Mouse (Mus musculus) gastrocnemius, postnatal 4 days (tissue): ENCODE measurements around the gene Gcsam. TPM values are rescaled to one million over a fixed set of nuclear protein-coding genes. Genes with fewer than 3 reads are reported as not detected.

ENCODE experiments used
- DNase-seq, 2 experiments: peaks; one replicate each; pipeline ENCODE4 v3.0.0; 2021 to 2022; ENCODE audit warnings: low spot score in 2 of 2, mixed read lengths in 2 of 2
- total RNA-seq, 2 experiments: library from RNA; stranded (reverse); gene quantifications; 2 replicates each; pipeline ENCODE4 v1.2.3; 2021

The Gcsam gene
- total RNA-seq, 2 experiments from 2014 or later = 0.57 to 0.74 TPM

DNA sequence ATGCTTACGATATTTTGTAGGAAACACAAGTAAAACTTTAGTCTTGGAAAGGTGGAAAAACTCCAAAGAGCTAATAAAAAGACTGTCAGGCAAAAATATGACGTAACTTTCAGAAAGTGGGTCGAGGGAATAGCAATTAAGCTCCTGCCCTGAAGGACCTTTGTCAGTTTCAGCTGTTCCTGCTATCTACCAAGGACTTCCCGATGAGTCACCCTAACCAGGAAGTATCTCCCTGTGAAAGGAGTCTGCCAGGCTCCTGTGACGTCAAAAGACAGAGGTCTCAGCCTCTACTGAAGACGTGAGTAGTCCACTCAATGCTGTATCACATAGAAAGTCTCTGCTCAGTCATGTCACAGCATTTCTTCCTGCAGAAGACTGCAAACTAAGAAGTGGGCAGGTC, 34.2 kb downstream of the Gcsam start:
- no peak for DNase-seq

DNA sequence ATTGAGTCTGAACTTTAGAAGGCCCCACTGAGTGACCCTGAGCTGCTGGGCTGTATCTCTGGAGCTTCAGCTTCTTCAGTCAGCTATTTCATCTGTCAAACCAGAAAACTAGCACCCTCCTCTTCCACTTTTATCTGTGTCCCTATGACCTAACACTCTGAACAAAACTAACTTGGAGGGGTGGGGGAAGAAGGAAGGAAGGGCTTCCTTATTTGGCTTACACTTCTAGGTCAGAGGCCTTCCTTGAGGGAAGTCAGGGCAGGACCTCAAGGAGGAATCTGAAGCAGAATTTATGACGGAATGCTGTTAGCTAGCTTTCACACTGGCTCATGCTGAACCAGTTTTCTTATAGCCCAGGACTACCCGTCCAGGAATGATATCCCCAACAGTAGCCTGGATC, 41.3 kb downstream of the Gcsam start:
- DNase-seq = no peak

DNA sequence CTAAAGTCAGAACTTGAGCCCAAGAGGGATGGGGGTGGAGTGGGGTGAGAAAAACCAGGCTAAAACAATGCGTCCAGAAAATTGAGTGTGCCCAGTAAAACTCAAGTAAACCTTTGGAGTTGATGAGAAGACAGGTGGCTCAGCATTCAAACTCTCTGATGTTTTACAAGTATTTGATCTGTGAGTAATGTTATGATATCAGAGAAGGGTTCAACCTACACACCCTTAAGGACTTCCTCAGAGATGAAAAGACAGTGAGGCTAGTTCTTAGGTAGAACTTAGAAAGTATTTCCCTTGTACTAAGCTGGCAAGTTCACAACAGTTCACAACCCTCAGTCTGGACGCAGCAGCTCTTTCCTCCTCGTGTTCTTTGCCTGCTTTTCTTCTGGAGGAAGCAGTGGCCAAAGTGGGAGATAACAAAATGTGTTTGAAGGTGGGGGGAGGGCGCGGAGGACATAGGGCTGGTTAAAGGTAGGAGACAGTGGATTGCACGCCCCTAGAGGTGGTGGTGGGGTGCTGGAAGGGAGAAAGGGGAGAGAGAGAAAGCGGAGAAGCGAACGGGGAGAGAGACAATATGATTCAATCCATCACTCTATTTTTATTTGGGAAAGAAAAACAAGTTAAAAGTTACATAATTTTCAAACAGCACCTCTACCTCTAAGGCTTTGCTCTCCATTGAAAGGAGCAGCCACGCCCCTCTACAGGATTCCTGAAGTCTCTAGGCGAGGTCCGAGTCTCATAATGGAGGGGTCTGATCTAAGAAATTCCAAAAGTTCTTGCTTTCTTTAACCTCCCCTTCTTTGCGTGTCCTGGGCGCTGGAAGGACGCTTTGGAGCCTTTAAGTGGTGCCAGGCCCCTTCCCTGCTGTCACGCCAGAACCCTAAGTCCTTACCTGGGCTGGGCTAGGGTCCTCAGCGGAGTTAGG, 43.1 kb downstream of the Gcsam start:
- DNase-seq = no peak

DNA sequence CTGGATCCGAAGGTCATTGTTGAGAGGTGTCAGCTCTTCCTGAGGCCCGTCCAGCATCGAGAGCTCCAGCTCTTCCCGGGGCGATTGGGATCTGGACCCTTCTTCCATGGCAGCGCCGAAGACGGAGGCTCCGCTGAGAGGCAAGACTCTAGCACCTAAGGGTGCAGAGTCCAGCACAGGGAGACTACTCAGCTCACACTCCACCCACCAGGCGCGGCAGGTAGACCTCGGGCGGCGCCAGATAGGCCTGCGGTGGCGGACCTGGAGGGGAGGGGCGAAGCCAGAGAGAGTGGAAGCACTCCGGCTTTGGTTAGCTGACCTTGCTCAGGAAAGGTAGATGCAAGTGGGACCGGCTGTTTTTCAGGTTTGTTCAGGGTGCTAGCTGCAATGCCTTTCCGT, 43.8 kb downstream of the Gcsam start, which contains the start of gene BC016579:
Gene BC016579 (minus strand): TSS at position 135 of the 399 bp plus-strand sequence.
- no peak for DNase-seq

DNA sequence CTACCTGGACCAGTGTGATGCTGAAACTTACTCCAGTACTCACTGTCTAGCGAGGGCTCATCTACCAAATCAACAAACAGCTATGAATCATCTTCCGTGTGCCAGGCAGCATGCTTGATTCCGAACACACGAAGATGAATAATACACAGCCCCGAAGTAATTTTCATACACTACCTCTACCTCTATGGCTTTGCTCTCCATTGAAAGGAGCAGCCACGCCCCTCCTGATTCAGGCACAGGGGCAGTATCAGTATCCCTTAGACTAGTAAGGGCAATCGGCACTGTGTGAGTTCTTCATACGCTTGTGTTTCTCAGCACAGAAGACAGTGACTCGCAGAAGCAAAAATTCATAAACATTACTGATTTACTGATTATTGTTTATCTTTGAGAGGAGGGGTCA, 44.3 kb downstream of the Gcsam start:
- DNase-seq = no peak

DNA sequence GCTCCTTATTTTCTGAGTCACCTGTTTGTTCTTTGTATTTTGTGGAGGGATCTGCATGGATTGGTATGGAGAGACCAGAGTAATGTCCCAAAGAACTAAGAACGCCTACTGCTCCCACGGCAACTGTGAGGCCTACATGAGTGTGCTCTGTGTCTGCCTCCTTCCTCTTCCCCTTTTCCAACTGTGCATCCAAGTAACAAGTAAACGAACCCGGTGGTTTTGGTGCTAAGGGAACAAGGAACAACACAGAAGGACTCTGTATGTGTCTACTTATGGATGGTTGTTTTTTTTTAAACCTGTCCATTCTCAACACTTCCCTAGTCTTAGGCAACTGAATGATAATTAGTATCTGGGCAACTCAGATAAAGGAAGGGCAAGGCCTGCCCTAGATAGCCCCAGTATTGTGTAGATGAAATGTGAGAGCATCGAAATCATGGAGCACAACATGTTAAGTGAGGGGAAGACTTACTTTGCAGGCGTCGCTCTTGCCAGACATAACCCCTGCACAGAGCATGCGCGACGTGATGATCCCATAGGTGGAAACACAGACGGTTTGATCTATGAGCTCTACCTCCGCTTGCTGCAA, 47.5 kb downstream of the Gcsam start:
- DNase-seq = no peak

DNA sequence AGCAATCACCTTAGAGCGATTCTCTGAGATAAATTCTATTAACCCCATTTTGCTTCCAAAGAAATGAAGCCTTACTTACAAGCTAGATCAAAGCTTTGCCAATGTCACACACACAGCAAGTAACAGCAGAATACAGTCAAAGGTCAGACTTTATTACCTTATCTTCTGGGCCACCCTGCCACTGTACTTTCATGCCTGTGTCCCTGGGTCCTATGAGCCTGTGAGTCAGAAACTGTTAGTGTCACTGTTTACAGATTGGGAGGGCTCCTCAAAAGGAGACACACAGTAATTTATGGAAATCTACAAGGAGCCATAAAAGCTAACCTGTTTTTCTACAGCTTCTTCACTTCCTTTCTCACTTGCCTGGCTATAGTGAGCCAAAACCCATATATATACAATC, 48.1 kb downstream of the Gcsam start:
- no peak for DNase-seq

DNA sequence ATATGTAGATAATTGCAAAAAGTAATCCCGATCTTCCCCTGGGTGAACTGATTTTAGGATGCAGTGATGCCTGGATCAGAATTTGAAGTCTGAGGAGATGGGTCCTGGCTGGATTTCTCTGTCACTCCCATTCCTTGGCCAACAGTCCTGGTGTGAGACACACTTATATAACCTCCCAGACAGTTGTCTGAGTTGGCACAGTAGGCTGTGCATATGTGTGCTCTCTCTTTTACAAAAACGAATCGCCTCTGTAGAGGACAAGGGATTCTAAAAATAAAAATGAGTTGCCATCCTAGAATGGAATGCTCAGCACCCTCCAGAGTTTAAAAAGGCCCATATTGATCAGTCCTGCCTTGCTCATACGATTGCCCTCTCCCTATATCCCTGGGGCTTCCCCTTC, 49.4 kb downstream of the Gcsam start:
- no peak for DNase-seq

DNA sequence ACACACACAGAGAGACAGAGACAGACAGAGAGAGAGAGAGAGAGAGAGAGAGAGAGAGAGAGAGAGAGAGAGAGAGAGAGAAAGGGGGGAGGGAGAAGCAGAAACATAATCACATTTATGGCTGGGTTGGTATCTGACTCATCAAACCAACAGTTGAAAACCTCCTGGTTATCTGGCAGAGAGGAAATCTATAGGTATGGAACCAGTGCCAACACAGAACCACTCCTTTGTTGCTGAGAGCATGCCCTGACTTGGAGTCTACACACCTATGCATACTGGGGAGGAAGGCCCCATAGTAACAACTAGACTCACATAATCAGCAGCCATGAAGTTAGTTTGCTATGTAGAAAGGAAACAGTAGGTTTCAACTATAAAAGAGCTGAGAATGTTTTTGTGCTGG, 52.2 kb downstream of the Gcsam start:
- no peak for DNase-seq

DNA sequence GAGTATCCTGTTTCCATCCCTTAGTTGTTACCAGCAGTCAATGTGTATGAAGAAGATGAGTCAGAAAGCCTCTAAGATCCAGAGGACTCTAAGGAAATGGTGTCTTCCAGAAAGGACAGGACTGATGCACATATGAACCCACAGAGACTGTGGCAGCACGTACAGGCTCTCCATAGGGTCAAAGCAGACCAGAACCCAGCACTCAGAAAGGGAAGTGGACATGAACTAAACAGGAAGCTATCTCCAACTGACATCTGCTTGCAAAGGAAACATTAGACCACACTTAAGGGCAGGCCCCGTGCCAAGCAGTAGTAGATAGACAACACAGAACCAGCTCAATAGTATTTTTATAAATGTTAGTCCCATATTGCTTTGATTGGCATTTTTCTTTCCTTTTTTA, 56.0 kb downstream of the Gcsam start:
- no peak for DNase-seq

DNA sequence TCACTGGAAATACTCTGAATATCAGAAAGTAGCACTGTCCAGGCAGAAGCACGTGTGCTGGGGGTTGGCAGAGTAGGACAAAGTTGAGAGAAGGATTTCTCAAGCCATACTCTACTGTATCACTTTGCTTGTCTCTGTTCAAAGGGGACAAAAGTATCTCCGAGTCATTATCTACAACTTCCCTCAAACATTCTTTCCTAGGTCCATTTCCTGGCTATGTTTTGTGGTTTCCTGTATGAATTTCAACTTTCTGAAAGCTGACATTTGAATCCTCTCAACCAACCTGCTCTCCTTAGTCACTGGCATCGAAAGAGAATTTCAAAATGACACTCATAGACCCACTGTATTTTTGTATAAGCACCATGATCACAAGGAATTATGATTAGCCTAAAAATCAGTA, 58.0 kb downstream of the Gcsam start:
- no peak for DNase-seq

DNA sequence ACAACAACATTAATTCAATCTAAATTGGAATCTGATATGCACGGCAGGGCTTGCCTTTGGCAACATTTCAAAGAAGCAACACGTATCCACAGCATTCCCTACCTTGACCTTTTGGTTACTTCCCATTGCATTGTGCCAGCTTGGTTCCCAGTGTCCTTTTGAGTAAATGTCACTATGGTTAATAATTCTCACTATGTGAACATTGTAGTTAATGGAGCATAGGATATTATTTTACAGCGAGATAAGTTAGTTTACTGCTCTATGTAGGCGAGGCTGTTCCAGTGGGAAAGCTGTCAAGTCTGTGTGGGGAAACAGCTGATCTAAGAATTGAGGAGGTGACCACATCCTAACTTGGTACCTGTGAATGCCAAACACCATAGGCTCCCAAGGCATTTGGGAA, 59.8 kb downstream of the Gcsam start:
- DNase-seq = no peak

Other genes with a start within 250 kb of the Gcsam start
- gene Cd200, start 201.3 kb upstream of the Gcsam start, total RNA-seq = 10 to 100 TPM; 29.9 to 40.0 TPM
- not detected for gene Gm609, start 117.4 kb upstream of the Gcsam start, total RNA-seq
- gene Gm17783, start 78.3 kb upstream of the Gcsam start, total RNA-seq = not detected
- not detected for gene Slc9c1, start 75.1 kb upstream of the Gcsam start, total RNA-seq
- gene BC016579, start 43.7 kb downstream of the Gcsam start, total RNA-seq = not detected
- gene Tmprss7, start 83.3 kb downstream of the Gcsam start, total RNA-seq = not detected
- gene Tagln3, start 114.2 kb downstream of the Gcsam start, total RNA-seq = under 1 TPM; 0.44 TPM
- 10 to 100 TPM; 14.3 to 16.8 TPM for gene Abhd10, start 132.6 kb downstream of the Gcsam start, total RNA-seq